Mouse (Mus musculus) liver, adult 2 months (tissue): ENCODE data around the gene Nup155. TPM values are rescaled to one million over a fixed set of nuclear protein-coding genes. Genes with fewer than 3 reads are reported as not detected.

Source experiments
- DNase-seq: peaks from one replicate; pipeline ENCODE4 v3.0.0-alpha.2; 2011; ENCODE audit warnings: low read depth, low spot score; ENCODE audit errors: extremely low read depth
- H3K27ac ChIP-seq: fragments of 200-500 bp; replicated peaks from 2 replicates; pipeline ENCODE4 v1.5.1; 2012; ENCODE audit warnings: low read depth, mild to moderate bottlenecking, control low read depth, inconsistent platforms, low read length; ENCODE audit not compliant: insufficient read depth
- H3K27me3 ChIP-seq: fragments of 200-500 bp; 2 replicates; pipeline ENCODE4 v1.6.1; 2012; ENCODE audit warnings: mild to moderate bottlenecking, moderate library complexity, low read length, inconsistent platforms; ENCODE audit not compliant: control insufficient read depth, insufficient read depth
- H3K36me3 ChIP-seq: fragments of 200-500 bp; 2 replicates; pipeline ENCODE4 v1.6.1; 2012; ENCODE audit warnings: low read length, inconsistent platforms; ENCODE audit not compliant: control insufficient read depth, insufficient read depth
- H3K4me1 ChIP-seq: fragments of 200-500 bp; 2 replicates; pipeline ENCODE4 v1.6.1; 2011; ENCODE audit warnings: low read length; ENCODE audit not compliant: control insufficient read depth, insufficient read depth
- H3K4me3 ChIP-seq: fragments of 200-500 bp; 2 replicates; pipeline ENCODE4 v1.5.1; 2011; ENCODE audit warnings: low read depth, mild to moderate bottlenecking, control low read depth, low read length, moderate library complexity; ENCODE audit not compliant: insufficient read depth
- H3K79me2 ChIP-seq: fragments of 200-500 bp; 2 replicates; pipeline ENCODE4 v1.6.1; 2012; ENCODE audit warnings: inconsistent platforms, mild to moderate bottlenecking, low read length, moderate library complexity; ENCODE audit not compliant: control insufficient read depth, insufficient read depth
- H3K9ac ChIP-seq: fragments of 200-500 bp; 2 replicates; pipeline ENCODE4 v1.6.1; 2012; ENCODE audit warnings: low read depth, mild to moderate bottlenecking, control low read depth, inconsistent platforms, low read length
- CTCF ChIP-seq: fragments of 200-500 bp; IDR thresholded peaks from 2 replicates; pipeline ENCODE4 v1.5.1; 2011; ENCODE audit warnings: low read depth, low read length, control low read depth
- POLR2A ChIP-seq: fragments of 200-500 bp; IDR thresholded peaks from 2 replicates; pipeline ENCODE4 v1.6.1; 2011; ENCODE audit warnings: low read length, control low read depth; ENCODE audit not compliant: insufficient read depth; ENCODE audit errors: extremely low read depth
- WGBS: fragments of 180-500 bp; shearing (Covaris S2); methylation state at CpG from one replicate; pipeline ENCODE4 v1.1.7; 2018; 5-methylcytosine and 5-hydroxymethylcytosine counted together
- polyA plus RNA-seq: library from polyadenylated mRNA; depleted of rRNA; stranded (reverse); fragments of >200 nt; gene quantifications from 2 replicates; pipeline ENCODE4 v1.2.3, GENCODE M21; 2012; rRNA removed
- total RNA-seq: library from RNA; depleted of rRNA; stranded (reverse); fragments of >200 nt; gene quantifications from 2 replicates; pipeline ENCODE4 v1.2.3, GENCODE M21; 2014; rRNA removed

Gene Nup155
- total and polyA plus RNA-seq, 2 experiments: 6.3 to 14.9 TPM

- TF ChIP-seq CTCF: no peak
- TF ChIP-seq POLR2A: no peak
- 96% methylated on average over 6 of the region's 6 CpGs for WGBS
- DNase-seq: no peak
- Histone ChIP-seq H3K4me3 (no peak overlapping the region), H3K27me3 (no peaks in the 10 kb centered on the region), H3K36me3 (peaks cover 5% of the 10 kb centered on the region; the same call in 1 of the 2 replicates), H3K27ac (no peak overlapping the region), H3K79me2 (no peaks in the 10 kb centered on the region), H3K4me1 (no peaks in the 10 kb centered on the region), H3K9ac (no peak overlapping the region)
These were observed 99.3 kb downstream of the Nup155 start for GRCm38 (mm10) chr15:8208362-8208761.

Other genes starting within 250 kb of the Nup155 start
- 9.1 and 10.9 TPM in 2 replicates for gene Wdr70, start 10.1 kb upstream of the Nup155 start, total RNA-seq
- gene Wdr70, start 10.1 kb upstream of the Nup155 start, polyA plus RNA-seq: 5.5 and 6.6 TPM in 2 replicates
- 2.9 and 3.4 TPM in 2 replicates for gene Cplane1, start 59.8 kb downstream of the Nup155 start, total RNA-seq
- gene Cplane1, start 59.8 kb downstream of the Nup155 start, polyA plus RNA-seq: 0.63 and 0.88 TPM in 2 replicates